Mouse (Mus musculus) ES-E14 (cell line): ENCODE data around the gene Slco2a1.

Experiments
- HCFC1 ChIP-seq: IDR thresholded peaks from 2 replicates; pipeline ENCODE4 v1.6.1; 2012; ENCODE audit warnings: low read length, inconsistent platforms, borderline replicate concordance; ENCODE audit not compliant: insufficient read depth
- MAFK ChIP-seq: IDR thresholded peaks from 2 replicates; pipeline ENCODE4 v1.6.1; 2014; ENCODE audit warnings: mild to moderate bottlenecking, low read depth, low read length, inconsistent platforms; ENCODE audit not compliant: insufficient read depth
- ZC3H11A ChIP-seq: IDR thresholded peaks from 2 replicates; pipeline ENCODE4 v1.6.1; 2012; ENCODE audit warnings: low read depth, mild to moderate bottlenecking, inconsistent platforms, low read length, borderline replicate concordance
- ZNF384 ChIP-seq: IDR thresholded peaks from 2 replicates; pipeline ENCODE4 v1.6.1; 2012; ENCODE audit warnings: low read depth, low read length, inconsistent platforms

DNA sequence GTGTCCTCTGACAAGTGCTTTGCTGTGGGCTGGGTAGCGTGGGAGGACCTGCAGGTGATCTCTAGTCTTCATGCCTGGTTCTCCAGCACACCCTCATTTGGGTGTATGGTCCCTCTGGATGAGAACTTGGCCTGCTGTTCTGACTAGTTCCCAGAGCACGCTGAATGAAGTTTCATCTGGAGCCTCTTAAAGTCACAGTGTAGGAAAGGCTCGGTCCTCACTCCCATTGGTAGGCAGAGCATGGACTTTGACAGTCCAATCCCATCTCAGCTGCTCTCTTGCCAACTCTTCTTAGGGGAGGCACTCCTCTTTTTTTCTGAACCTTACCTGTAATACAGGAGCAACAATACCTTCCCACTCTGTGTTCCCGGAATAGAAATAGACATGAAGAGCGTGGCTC, 67.7 kb downstream of the Slco2a1 start:
- TF ChIP-seq ZNF384 (no peak), MAFK (no peak), ZC3H11A (no peak), HCFC1 (no peak)
